8 mouse cellular contexts compared by ENCODE assay signal in the genomic region with DNA sequence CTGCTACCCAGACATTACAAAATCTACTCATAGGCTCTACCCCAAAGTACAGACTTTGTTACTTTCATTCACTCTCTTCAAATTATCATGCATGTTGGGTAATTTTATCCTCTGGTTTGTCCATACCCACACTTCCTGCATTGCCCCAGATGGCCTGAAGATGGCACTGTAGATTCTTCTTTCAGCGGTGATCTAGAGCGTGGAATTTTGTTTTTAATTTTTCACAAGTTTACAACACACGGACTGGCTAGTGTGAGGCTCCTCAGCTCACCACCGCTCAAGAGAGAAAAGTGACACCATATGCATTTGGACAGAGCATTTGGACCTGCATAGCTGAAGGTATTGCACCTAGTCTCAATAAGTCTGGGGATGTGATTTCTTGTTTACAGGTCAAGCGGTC.
A peak's percentile ranks its signal among the peaks of the same experiment; 100 is the strongest.
DNase-seq lines count a peak whose midpoint lies in the region; TF ChIP-seq lines count a peak whose summit lies in the region.

No protein-coding gene starts in this region.

- peaks cover 9% of the 10 kb centered on the region for H3K4me1 ChIP-seq in embryonic facial prominence, embryonic 10.5 days

- WGBS in embryonic facial prominence, embryonic 10.5 days = 66% methylated on average over 5 of the region's 5 CpGs

- H3K27ac ChIP-seq in embryonic facial prominence, embryonic 10.5 days (replicated peaks) = no peak overlapping the region
- H3K27ac ChIP-seq in layer of hippocampus, adult 2 months = no peak overlapping the region

- no peaks in the 10 kb centered on the region for H3K27me3 ChIP-seq in embryonic facial prominence, embryonic 10.5 days (replicated peaks; ENCODE audit: low read depth, poor library complexity, severe bottlenecking)

- TF ChIP-seq CTCF in layer of hippocampus, adult 2 months (conservative IDR thresholded peaks at IDR 0.05) = peak; percentile 94

- H3K4me3 ChIP-seq in embryonic facial prominence, embryonic 10.5 days = no peak overlapping the region
- H3K4me3 ChIP-seq in layer of hippocampus, adult 2 months = no peak overlapping the region

- no peaks in the 10 kb centered on the region for H3K9me3 ChIP-seq in embryonic facial prominence, embryonic 10.5 days

- H3K36me3 ChIP-seq in embryonic facial prominence, embryonic 10.5 days (replicated peaks) = peaks cover 11% of the 10 kb centered on the region

- DNase-seq in cerebellum, adult 18-20 months = peak; percentile 17 to 27
- DNase-seq in cerebellum, adult 11-12 months = no peak
- peak; percentile 37 for DNase-seq in Muller cell, postnatal 12 days (ENCODE audit: inconsistent ontology term)
- peak; percentile 51 for DNase-seq in embryonic facial prominence, embryonic 10.5 days (ENCODE audit: low spot score)
- DNase-seq in heart, postnatal 4 days = peak; percentile 83
- DNase-seq in layer of hippocampus, adult 2 months (ENCODE audit: low spot score in 2 of 2) = peak; percentile 57 to 75
- DNase-seq in lung, postnatal 4 days = peak; percentile 42 to 77
- DNase-seq in right cerebral cortex, postnatal 36 days (ENCODE audit: low spot score in 2 of 2) = peak; percentile 31 to 44
